Mouse (Mus musculus): Measurements from ENCODE around the gene Fam102b. TPM values are rescaled to one million over a fixed set of nuclear protein-coding genes. Genes with fewer than 3 reads are reported as not detected.

The Fam102b gene
- polyA plus RNA-seq, 1 experiment from 2014 or later: 10.7 TPM

- no peak for ATAC-seq (ENCODE audit: insufficient number of reproducible peaks, low FRiP score, low TSS enrichment, low read depth)
- H3K27ac ChIP-seq (replicated peaks): no peak overlapping the region
- H3K4me3 ChIP-seq (replicated peaks): no peak overlapping the region
- H3K36me3 ChIP-seq: no peaks in the 10 kb centered on the region
- no peaks in the 10 kb centered on the region for H3K9me3 ChIP-seq (replicated peaks)
- no peaks in the 10 kb centered on the region for H3K27me3 ChIP-seq
- WGBS: 31% methylated on average over 2 of the region's 2 CpGs
- H3K4me1 ChIP-seq: peaks cover 11% of the 10 kb centered on the region; the same call in 1 of the 2 replicates
- H3K4me2 ChIP-seq (replicated peaks): no peak overlapping the region
- no peak overlapping the region for H3K9ac ChIP-seq
Measured at GRCm38 (mm10) chr3:109032306-109032705, 4.9 kb upstream of the Fam102b start.

- no peak overlapping the region for H3K4me2 ChIP-seq (replicated peaks)
- H3K27me3 ChIP-seq: no peaks in the 10 kb centered on the region
- peaks cover 11% of the 10 kb centered on the region for H3K4me1 ChIP-seq
- WGBS: 80% methylated on average over 3 of the region's 3 CpGs
- no peak for ATAC-seq (ENCODE audit: insufficient number of reproducible peaks, low FRiP score, low TSS enrichment, low read depth)
- H3K4me3 ChIP-seq (replicated peaks): no peak overlapping the region
- no peaks in the 10 kb centered on the region for H3K36me3 ChIP-seq
- H3K27ac ChIP-seq (replicated peaks): no peak overlapping the region
- no peaks in the 10 kb centered on the region for H3K9me3 ChIP-seq (replicated peaks)
- H3K9ac ChIP-seq: no peak overlapping the region
Measured at GRCm38 (mm10) chr3:109031626-109032025, 4.2 kb upstream of the Fam102b start.

- no peak overlapping the region for H3K9ac ChIP-seq
- peaks cover 18% of the 10 kb centered on the region for H3K4me1 ChIP-seq
- no peak overlapping the region for H3K27ac ChIP-seq (replicated peaks)
- H3K4me3 ChIP-seq (replicated peaks): no peak overlapping the region
- no peak overlapping the region for H3K4me2 ChIP-seq (replicated peaks)
- H3K27me3 ChIP-seq: no peaks in the 10 kb centered on the region
- no peaks in the 10 kb centered on the region for H3K9me3 ChIP-seq (replicated peaks)
- ATAC-seq (ENCODE audit: insufficient number of reproducible peaks, low FRiP score, low TSS enrichment, low read depth): no peak; the same call in 1 of the 2 replicates
- WGBS: 36% methylated on average over 6 of the region's 6 CpGs
- H3K36me3 ChIP-seq: no peaks in the 10 kb centered on the region
Measured at GRCm38 (mm10) chr3:109030817-109031216, 3.4 kb upstream of the Fam102b start.

GRCm38 (mm10) chr3:109029661-109030060 is 2.3 kb upstream of the Fam102b start:
- Histone ChIP-seq H3K9me3 (replicated peaks) (no peaks in the 10 kb centered on the region), H3K4me2 (replicated peaks) (no peak overlapping the region), H3K36me3 (no peaks in the 10 kb centered on the region), H3K4me3 (replicated peaks) (no peak overlapping the region), H3K9ac (no peak overlapping the region), H3K4me1 (peaks cover 27% of the 10 kb centered on the region), H3K27ac (replicated peaks) (no peak overlapping the region), H3K27me3 (no peaks in the 10 kb centered on the region)
- ATAC-seq (ENCODE audit: insufficient number of reproducible peaks, low FRiP score, low TSS enrichment, low read depth): no peak
- 51% methylated on average over 5 of the region's 5 CpGs for WGBS

GRCm38 (mm10) chr3:109026991-109027470 is 376 bp downstream of the Fam102b start:
- H3K4me2 ChIP-seq (replicated peaks): peak overlapping the region; percentile 72
- peak; percentile 84 for ATAC-seq (ENCODE audit: insufficient number of reproducible peaks, low FRiP score, low TSS enrichment, low read depth)
- peaks cover 36% of the 10 kb centered on the region for H3K4me1 ChIP-seq
- H3K27ac ChIP-seq (replicated peaks): peak overlapping the region; percentile 89
- peak overlapping the region; percentile 75 for H3K9ac ChIP-seq
- H3K27me3 ChIP-seq: no peaks in the 10 kb centered on the region
- H3K4me3 ChIP-seq (replicated peaks): peak overlapping the region; percentile 76
- no peaks in the 10 kb centered on the region for H3K36me3 ChIP-seq
- no peaks in the 10 kb centered on the region for H3K9me3 ChIP-seq (replicated peaks)
- WGBS: under 1% methylated on average over 51 of the region's 51 CpGs

- H3K4me1 ChIP-seq: peaks cover 36% of the 10 kb centered on the region
- 5% methylated on average over 15 of the region's 15 CpGs for WGBS
- peak overlapping the region; percentile 89 for H3K27ac ChIP-seq (replicated peaks)
- H3K27me3 ChIP-seq: no peaks in the 10 kb centered on the region
- peak overlapping the region; percentile 75 for H3K9ac ChIP-seq
- peak overlapping the region; percentile 76 for H3K4me3 ChIP-seq (replicated peaks)
- ATAC-seq (ENCODE audit: insufficient number of reproducible peaks, low FRiP score, low TSS enrichment, low read depth): no peak
- peak overlapping the region; percentile 72 for H3K4me2 ChIP-seq (replicated peaks)
- no peaks in the 10 kb centered on the region for H3K9me3 ChIP-seq (replicated peaks)
- H3K36me3 ChIP-seq: no peaks in the 10 kb centered on the region
Measured at GRCm38 (mm10) chr3:109026462-109026990, 881 bp downstream of the Fam102b start.

- no peak for ATAC-seq (ENCODE audit: insufficient number of reproducible peaks, low FRiP score, low TSS enrichment, low read depth)
- Histone ChIP-seq H3K4me3 (replicated peaks) (peak overlapping the region; percentile 76), H3K9me3 (replicated peaks) (no peaks in the 10 kb centered on the region), H3K4me1 (peaks cover 33% of the 10 kb centered on the region), H3K9ac (no peak overlapping the region), H3K27me3 (no peaks in the 10 kb centered on the region), H3K27ac (replicated peaks) (no peak overlapping the region), H3K4me2 (replicated peaks) (peak overlapping the region; percentile 72), H3K36me3 (no peaks in the 10 kb centered on the region)
- 15% methylated on average over 16 of the region's 16 CpGs for WGBS
Measured at GRCm38 (mm10) chr3:109025579-109025978, 1.8 kb downstream of the Fam102b start.

GRCm38 (mm10) chr3:109023066-109023465 is 4.3 kb downstream of the Fam102b start:
- Histone ChIP-seq H3K27ac (replicated peaks) (no peak overlapping the region), H3K4me1 (peaks cover 33% of the 10 kb centered on the region), H3K27me3 (no peaks in the 10 kb centered on the region), H3K4me3 (replicated peaks) (no peak overlapping the region), H3K9ac (no peak overlapping the region), H3K9me3 (replicated peaks) (no peaks in the 10 kb centered on the region), H3K4me2 (replicated peaks) (no peak overlapping the region), H3K36me3 (no peaks in the 10 kb centered on the region)
- ATAC-seq (ENCODE audit: insufficient number of reproducible peaks, low FRiP score, low TSS enrichment, low read depth): no peak
- 49% methylated on average over 8 of the region's 8 CpGs for WGBS

- H3K4me1 ChIP-seq: peaks cover 28% of the 10 kb centered on the region
- WGBS: 61% methylated on average over 6 of the region's 6 CpGs
- H3K27me3 ChIP-seq: no peaks in the 10 kb centered on the region
- ATAC-seq (ENCODE audit: insufficient number of reproducible peaks, low FRiP score, low TSS enrichment, low read depth): no peak
- H3K27ac ChIP-seq (replicated peaks): no peak overlapping the region
- no peaks in the 10 kb centered on the region for H3K36me3 ChIP-seq
- no peaks in the 10 kb centered on the region for H3K9me3 ChIP-seq (replicated peaks)
- no peak overlapping the region for H3K9ac ChIP-seq
- H3K4me3 ChIP-seq (replicated peaks): no peak overlapping the region
- H3K4me2 ChIP-seq (replicated peaks): no peak overlapping the region
Measured at GRCm38 (mm10) chr3:109021720-109022516, 5.5 kb downstream of the Fam102b start.

- Histone ChIP-seq H3K9me3 (replicated peaks) (no peaks in the 10 kb centered on the region), H3K36me3 (no peaks in the 10 kb centered on the region), H3K4me3 (replicated peaks) (no peak overlapping the region), H3K9ac (no peak overlapping the region), H3K4me1 (peaks cover 10% of the 10 kb centered on the region), H3K4me2 (replicated peaks) (no peak overlapping the region), H3K27me3 (no peaks in the 10 kb centered on the region), H3K27ac (replicated peaks) (no peak overlapping the region)
- ATAC-seq (ENCODE audit: insufficient number of reproducible peaks, low FRiP score, low TSS enrichment, low read depth): no peak
- WGBS: 75% methylated on average over 5 of the region's 5 CpGs
Measured at GRCm38 (mm10) chr3:109018336-109018735, 9.1 kb downstream of the Fam102b start.

- ATAC-seq (ENCODE audit: insufficient number of reproducible peaks, low FRiP score, low TSS enrichment, low read depth): no peak
- Histone ChIP-seq H3K27ac (replicated peaks) (no peak overlapping the region), H3K36me3 (no peaks in the 10 kb centered on the region), H3K9me3 (replicated peaks) (no peaks in the 10 kb centered on the region), H3K9ac (no peak overlapping the region), H3K4me3 (replicated peaks) (no peak overlapping the region), H3K4me1 (0 out of 2 replicates have a peak, but pooled peaks cover 8% of the 10 kb centered on the region), H3K27me3 (no peaks in the 10 kb centered on the region), H3K4me2 (replicated peaks) (no peak overlapping the region)
- WGBS: 74% methylated on average over 4 of the region's 4 CpGs
Measured at GRCm38 (mm10) chr3:109012595-109012994, 14.8 kb downstream of the Fam102b start.
